Mouse (Mus musculus): Measurements from ENCODE around the gene 2010109A12Rik. TPM values are rescaled to one million over a fixed set of nuclear protein-coding genes. Genes with fewer than 3 reads are reported as not detected.

2010109A12Rik gene
- polyA plus RNA-seq, 1 experiment from 2014 or later = 2.0 TPM

- H3K9me3 ChIP-seq = no peaks in the 10 kb centered on the region
- H3K4me2 ChIP-seq = no peak overlapping the region
- H3K27ac ChIP-seq = no peak overlapping the region
- 70% methylated on average over 4 of the region's 4 CpGs for WGBS
- no peak overlapping the region for H3K9ac ChIP-seq
- no peaks in the 10 kb centered on the region for H3K4me1 ChIP-seq (replicated peaks)
- ATAC-seq (ENCODE audit: low FRiP score) = no peak
- no peak overlapping the region for H3K4me3 ChIP-seq
- no peaks in the 10 kb centered on the region for H3K36me3 ChIP-seq
- H3K27me3 ChIP-seq = no peaks in the 10 kb centered on the region
These were observed 27.8 kb downstream of the 2010109A12Rik start for GRCm38 (mm10) chr5:93234130-93234529.

- H3K9ac ChIP-seq = no peak overlapping the region
- no peaks in the 10 kb centered on the region for H3K9me3 ChIP-seq
- H3K27ac ChIP-seq = no peak overlapping the region
- no peak overlapping the region for H3K4me2 ChIP-seq
- 82% methylated on average over 2 of the region's 2 CpGs for WGBS
- ATAC-seq (ENCODE audit: low FRiP score) = no peak
- H3K36me3 ChIP-seq = no peaks in the 10 kb centered on the region
- no peak overlapping the region for H3K4me3 ChIP-seq
- H3K4me1 ChIP-seq (replicated peaks) = no peaks in the 10 kb centered on the region
- no peaks in the 10 kb centered on the region for H3K27me3 ChIP-seq
These were observed 28.3 kb downstream of the 2010109A12Rik start for GRCm38 (mm10) chr5:93234605-93235004.

- ATAC-seq (ENCODE audit: low FRiP score) = no peak
- Histone ChIP-seq H3K27ac (no peak overlapping the region), H3K27me3 (no peaks in the 10 kb centered on the region), H3K36me3 (no peaks in the 10 kb centered on the region), H3K4me2 (no peak overlapping the region), H3K9ac (no peak overlapping the region), H3K4me1 (replicated peaks) (no peaks in the 10 kb centered on the region), H3K4me3 (no peak overlapping the region), H3K9me3 (no peaks in the 10 kb centered on the region)
- 72% methylated on average over 3 of the region's 3 CpGs for WGBS
These were observed 29.6 kb downstream of the 2010109A12Rik start for GRCm38 (mm10) chr5:93235888-93236287.

- no peak overlapping the region for H3K4me2 ChIP-seq
- H3K27me3 ChIP-seq = no peaks in the 10 kb centered on the region
- no peak overlapping the region for H3K9ac ChIP-seq
- ATAC-seq (ENCODE audit: low FRiP score) = no peak
- H3K27ac ChIP-seq = no peak overlapping the region
- H3K4me1 ChIP-seq (replicated peaks) = no peaks in the 10 kb centered on the region
- no peaks in the 10 kb centered on the region for H3K36me3 ChIP-seq
- no peak overlapping the region for H3K4me3 ChIP-seq
- no peaks in the 10 kb centered on the region for H3K9me3 ChIP-seq
- 87% methylated on average over 4 of the region's 4 CpGs for WGBS
These were observed 30.2 kb downstream of the 2010109A12Rik start for GRCm38 (mm10) chr5:93236541-93236940.

DNA sequence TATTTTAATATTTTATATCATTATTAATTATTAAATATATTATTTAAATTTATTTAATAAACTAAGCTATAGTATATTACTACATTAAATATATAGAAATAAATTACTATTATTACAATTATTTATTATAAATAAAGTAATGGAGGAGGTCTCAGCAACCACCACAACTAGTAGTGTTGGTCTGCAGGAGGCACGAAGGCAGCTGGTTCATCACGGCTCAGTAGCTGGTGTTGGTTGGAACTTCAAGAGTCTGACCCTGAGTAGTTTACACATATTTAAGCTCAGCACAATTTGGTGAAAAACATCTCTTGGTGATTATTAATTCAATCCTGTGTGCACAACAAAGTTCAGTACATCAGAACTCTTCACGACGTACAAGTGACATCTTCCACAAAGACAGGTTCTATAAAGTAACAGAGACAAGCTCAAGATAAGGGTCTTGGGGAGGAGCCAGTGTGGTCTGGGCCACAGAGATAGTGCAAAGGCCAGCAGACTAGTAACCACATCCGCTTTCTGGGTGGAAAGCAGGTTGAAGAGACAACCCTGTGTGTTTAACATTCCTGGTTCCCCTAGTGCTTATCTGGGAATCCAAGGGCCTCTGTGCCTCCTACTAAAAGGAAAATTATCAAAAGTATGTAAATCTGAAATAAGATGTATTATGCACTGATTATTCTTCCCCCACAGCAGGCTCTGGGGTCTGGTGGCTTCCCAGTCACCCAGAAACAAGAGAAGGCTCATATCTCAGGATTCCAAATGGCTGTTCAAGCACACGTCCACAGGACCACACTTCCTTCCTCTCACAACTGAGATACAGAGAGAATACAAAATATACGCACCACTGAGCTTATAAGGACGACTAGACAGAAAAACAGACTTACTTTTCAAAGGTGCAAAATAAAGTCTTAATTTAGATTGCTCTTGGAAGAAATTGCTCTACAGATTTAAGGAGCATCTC, 33.5 kb downstream of the 2010109A12Rik start:
- no peak overlapping the region for H3K27ac ChIP-seq
- no peaks in the 10 kb centered on the region for H3K27me3 ChIP-seq
- no peaks in the 10 kb centered on the region for H3K36me3 ChIP-seq
- H3K9ac ChIP-seq = no peak overlapping the region
- H3K4me3 ChIP-seq = no peak overlapping the region
- 83% methylated on average over 8 of the region's 8 CpGs for WGBS
- no peaks in the 10 kb centered on the region for H3K4me1 ChIP-seq (replicated peaks)
- ATAC-seq (ENCODE audit: low FRiP score) = no peak
- H3K9me3 ChIP-seq = no peaks in the 10 kb centered on the region
- no peak overlapping the region for H3K4me2 ChIP-seq

GRCm38 (mm10) chr5:93245280-93245679, 39.0 kb downstream of the 2010109A12Rik start:
- no peaks in the 10 kb centered on the region for H3K27me3 ChIP-seq
- no peaks in the 10 kb centered on the region for H3K4me1 ChIP-seq (replicated peaks)
- H3K4me2 ChIP-seq = no peak overlapping the region
- no peak overlapping the region for H3K27ac ChIP-seq
- no peak overlapping the region for H3K9ac ChIP-seq
- WGBS = 41% methylated on average over 2 of the region's 2 CpGs
- no peaks in the 10 kb centered on the region for H3K9me3 ChIP-seq
- no peaks in the 10 kb centered on the region for H3K36me3 ChIP-seq
- ATAC-seq (ENCODE audit: low FRiP score) = no peak
- H3K4me3 ChIP-seq = no peak overlapping the region

DNA sequence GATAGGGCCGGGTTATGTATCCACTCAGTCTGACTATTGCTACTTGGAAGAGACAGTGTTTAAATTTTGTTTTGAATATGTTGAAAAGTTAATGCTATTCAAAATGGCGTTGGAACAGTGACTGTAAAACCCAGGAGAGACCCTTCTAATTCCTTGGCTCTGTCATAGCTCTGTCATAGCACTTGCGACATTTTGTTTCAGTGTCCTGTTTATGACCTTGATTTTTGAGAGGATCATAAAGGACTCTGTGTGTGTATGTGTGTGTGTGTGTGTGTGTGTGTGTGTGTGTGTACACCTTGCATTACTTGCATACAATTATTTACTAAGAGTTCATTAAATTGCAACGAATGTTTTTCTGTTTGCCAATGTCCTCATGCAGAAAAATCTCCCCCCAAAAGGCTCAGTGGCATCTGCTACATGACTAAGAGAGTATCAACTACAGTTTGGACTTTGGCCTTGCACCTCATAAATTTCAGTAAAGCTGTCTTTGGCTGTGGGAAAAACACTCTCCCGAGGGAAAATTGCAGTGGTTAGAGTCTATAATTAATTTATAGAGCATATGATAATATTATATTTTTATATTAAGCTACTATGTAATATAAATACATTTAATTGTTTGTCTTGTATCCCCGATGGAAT, 43.7 kb downstream of the 2010109A12Rik start:
- Histone ChIP-seq H3K4me1 (replicated peaks) (no peaks in the 10 kb centered on the region), H3K27me3 (no peaks in the 10 kb centered on the region), H3K36me3 (no peaks in the 10 kb centered on the region), H3K9ac (no peak overlapping the region), H3K4me3 (no peak overlapping the region), H3K9me3 (peaks cover 6% of the 10 kb centered on the region; the same call in 1 of the 2 replicates), H3K27ac (no peak overlapping the region), H3K4me2 (no peak overlapping the region)
- no peak for ATAC-seq (ENCODE audit: low FRiP score)
- 84% methylated on average over 6 of the region's 6 CpGs for WGBS

DNA sequence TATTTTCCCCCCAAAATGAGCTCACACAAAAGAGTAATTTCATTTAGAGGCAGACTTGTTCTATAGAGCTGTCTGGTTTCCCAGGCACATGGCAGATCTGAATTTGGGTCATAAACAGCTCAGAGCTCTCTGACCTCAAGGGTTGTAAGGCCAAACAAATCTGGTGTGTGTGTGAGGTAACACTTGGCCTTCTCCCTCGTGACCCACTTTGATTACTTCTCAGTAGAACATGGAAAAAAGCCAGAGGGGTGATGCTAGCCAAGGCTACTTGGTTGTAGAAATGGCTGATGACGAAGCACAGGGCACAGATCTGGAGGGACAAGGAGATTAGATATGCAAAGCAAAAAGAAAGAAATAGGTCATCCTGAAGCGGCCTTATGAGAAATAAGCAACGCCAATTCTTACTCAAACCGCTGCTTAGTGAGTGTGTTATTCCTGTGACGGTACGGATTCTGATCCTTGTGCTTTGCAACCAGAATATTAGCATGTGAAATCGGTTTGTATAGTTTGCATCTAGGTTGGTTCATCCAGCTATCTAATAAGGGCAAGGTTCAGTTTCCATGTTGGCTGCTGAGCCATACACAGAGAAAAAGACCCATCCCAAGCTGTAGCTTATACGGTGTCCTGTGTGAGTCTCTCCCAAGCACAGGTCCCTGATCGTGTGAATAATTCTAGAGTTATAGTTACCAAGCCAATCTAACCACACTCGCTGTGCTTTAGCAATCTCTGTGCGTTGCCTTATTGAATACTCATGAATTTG, 44.9 kb downstream of the 2010109A12Rik start:
- Histone ChIP-seq H3K4me1 (replicated peaks) (no peaks in the 10 kb centered on the region), H3K9me3 (peaks cover 6% of the 10 kb centered on the region; the same call in 1 of the 2 replicates), H3K36me3 (no peaks in the 10 kb centered on the region), H3K27me3 (no peaks in the 10 kb centered on the region), H3K4me3 (no peak overlapping the region), H3K9ac (no peak overlapping the region), H3K27ac (no peak overlapping the region), H3K4me2 (no peak overlapping the region)
- no peak for ATAC-seq (ENCODE audit: low FRiP score)
- 88% methylated on average over 12 of the region's 12 CpGs for WGBS

GRCm38 (mm10) chr5:93255759-93256265, 49.5 kb downstream of the 2010109A12Rik start:
- no peaks in the 10 kb centered on the region for H3K4me1 ChIP-seq (replicated peaks)
- 93% methylated on average over 5 of the region's 5 CpGs for WGBS
- H3K27ac ChIP-seq = no peak overlapping the region
- ATAC-seq (ENCODE audit: low FRiP score) = no peak
- peaks cover 6% of the 10 kb centered on the region; the same call in 1 of the 2 replicates for H3K9me3 ChIP-seq
- H3K27me3 ChIP-seq = no peaks in the 10 kb centered on the region
- no peak overlapping the region for H3K4me2 ChIP-seq
- H3K4me3 ChIP-seq = no peak overlapping the region
- H3K9ac ChIP-seq = no peak overlapping the region
- no peaks in the 10 kb centered on the region for H3K36me3 ChIP-seq

DNA sequence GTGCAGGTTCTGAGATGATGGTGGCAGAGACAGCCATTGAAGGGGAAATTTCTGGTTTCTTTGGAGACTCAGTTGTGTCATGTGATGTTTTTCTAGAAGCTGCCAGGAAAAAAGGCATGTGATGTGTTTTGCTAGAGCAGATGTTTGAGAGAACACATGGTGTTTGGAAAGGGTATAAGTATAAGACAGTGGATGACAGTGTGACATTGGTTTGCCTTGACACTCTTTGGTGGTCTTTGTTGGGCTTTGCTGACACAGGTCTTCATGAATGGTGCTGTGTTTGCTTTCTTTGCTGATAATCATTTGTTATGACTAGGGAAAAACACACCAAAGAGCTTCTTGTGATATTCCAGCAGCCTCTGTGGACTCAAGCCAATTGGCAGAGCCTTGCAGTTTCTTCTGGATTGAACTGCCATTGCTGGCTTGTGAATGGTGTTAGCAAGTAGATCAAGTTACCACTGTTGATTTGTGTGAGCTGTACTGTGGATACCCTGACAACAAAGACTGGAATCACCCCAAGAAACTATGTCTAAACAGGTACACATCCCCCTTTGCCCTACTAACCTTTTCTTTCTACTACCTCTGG, 50.6 kb downstream of the 2010109A12Rik start:
- no peak overlapping the region for H3K4me2 ChIP-seq
- ATAC-seq (ENCODE audit: low FRiP score) = no peak
- no peaks in the 10 kb centered on the region for H3K36me3 ChIP-seq
- H3K9ac ChIP-seq = no peak overlapping the region
- H3K4me1 ChIP-seq (replicated peaks) = no peaks in the 10 kb centered on the region
- H3K9me3 ChIP-seq = peaks cover 6% of the 10 kb centered on the region; the same call in 1 of the 2 replicates
- H3K4me3 ChIP-seq = no peak overlapping the region
- H3K27me3 ChIP-seq = no peaks in the 10 kb centered on the region
- H3K27ac ChIP-seq = no peak overlapping the region

DNA sequence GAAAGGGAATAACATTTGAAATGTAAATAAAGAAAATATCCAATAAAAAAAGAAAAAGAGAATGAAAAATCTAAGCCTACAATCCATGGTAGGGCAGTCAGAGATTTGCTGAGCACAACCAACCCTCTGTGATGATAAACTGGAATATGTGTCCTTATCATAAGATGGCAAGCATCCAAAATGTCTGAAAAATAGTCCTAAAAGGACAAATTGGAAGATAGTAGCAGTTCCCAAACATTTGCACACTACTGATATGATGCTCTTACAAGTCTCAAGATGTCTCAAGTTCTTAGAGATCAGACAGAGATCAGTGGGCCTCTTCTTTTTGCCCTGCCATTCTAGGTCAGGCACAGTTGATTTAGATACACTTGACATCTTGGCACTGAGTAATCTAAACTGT, 53.0 kb downstream of the 2010109A12Rik start:
- Histone ChIP-seq H3K4me1 (replicated peaks) (no peaks in the 10 kb centered on the region), H3K9ac (no peak overlapping the region), H3K36me3 (no peaks in the 10 kb centered on the region), H3K4me3 (no peak overlapping the region), H3K27me3 (no peaks in the 10 kb centered on the region), H3K4me2 (no peak overlapping the region), H3K27ac (no peak overlapping the region), H3K9me3 (peaks cover 5% of the 10 kb centered on the region; the same call in 1 of the 2 replicates)
- ATAC-seq (ENCODE audit: low FRiP score) = no peak

DNA sequence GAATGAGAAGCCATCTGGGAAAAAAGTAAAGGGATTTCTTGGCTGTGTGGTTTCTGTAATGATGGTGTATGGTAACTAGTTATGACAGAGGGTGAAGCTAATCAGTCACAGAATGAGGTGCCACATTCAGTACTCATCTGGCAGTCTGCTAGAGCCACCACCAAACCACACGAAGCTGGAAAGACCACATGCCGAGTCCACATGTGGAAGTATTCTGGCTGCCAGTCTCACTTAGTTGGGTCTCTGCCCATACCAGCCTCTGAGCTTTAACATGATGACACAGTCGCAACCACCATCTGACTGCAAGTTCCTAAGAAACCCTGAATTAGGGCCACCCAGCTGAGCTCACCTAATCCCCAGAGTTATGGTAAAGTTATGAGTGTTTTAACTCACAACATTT, 54.7 kb downstream of the 2010109A12Rik start:
- no peak for ATAC-seq (ENCODE audit: low FRiP score)
- no peak overlapping the region for H3K27ac ChIP-seq
- H3K27me3 ChIP-seq = no peaks in the 10 kb centered on the region
- 70% methylated on average over 3 of the region's 3 CpGs for WGBS
- no peak overlapping the region for H3K9ac ChIP-seq
- no peak overlapping the region for H3K4me2 ChIP-seq
- H3K9me3 ChIP-seq = no peaks in the 10 kb centered on the region
- H3K4me1 ChIP-seq (replicated peaks) = 0 out of 2 replicates have a peak, but pooled peaks cover under 1% of the 10 kb centered on the region
- H3K4me3 ChIP-seq = no peak overlapping the region
- H3K36me3 ChIP-seq = no peaks in the 10 kb centered on the region

Data from hindbrain, embryonic 13.5 days (tissue).